Mouse (Mus musculus) neutrophil, adult 65 days (primary cell): ENCODE measurements around the gene Tfip11. TPM values are rescaled to one million over a fixed set of nuclear protein-coding genes. Genes with fewer than 3 reads are reported as not detected.

Source experiments
- total RNA-seq: library from RNA; stranded (reverse); gene quantifications from 2 replicates; pipeline ENCODE4 v1.2.4, GENCODE M21; 2023

The Tfip11 gene
- 93.1 and 115 TPM in 2 replicates for total RNA-seq

DNA sequence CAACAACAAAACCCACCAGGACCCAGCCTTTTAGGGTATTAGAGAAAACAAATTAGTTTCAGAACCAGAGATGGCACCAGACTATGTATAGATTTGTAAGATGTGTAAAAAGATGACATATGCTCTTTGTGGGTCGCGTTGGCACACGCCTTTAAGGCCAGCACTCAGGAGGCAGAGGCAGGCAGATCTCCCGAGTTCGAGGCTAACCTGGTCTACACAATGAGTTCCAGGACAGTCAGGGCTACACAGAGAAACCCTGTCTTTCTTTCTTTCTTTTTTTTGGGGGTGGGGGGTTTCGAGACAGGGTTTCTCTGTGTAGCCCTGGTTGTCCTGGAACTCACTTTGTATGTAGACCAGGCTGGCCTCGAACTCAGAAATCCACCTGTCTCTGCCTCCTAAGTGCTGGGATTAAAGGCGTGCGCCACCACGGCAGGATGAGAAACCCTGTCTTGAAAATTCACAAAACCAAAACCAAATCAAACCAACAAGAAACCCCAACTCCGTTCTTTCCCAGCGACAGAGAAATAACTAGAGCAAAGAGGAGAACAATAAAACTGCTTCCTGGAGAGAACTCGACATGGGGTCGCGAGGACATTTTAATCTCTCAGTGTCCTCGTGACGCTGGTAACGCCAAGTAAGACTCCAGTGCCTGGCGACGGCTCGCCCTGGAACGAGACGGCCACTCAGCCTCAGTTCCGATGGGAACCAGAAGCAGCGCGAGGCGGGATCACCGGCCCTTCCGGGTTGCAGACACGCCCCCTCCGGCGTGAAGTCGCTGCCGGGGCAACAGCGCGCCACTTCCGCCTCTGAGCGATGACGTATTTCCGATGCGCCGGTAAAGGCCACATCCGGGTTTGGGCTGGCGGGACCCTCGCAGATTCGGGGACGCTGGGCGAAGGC is at the start of gene Tfip11:
Gene Tfip11, plus strand, starts transcription at position 813 of the 900 bp plus-strand sequence.

DNA sequence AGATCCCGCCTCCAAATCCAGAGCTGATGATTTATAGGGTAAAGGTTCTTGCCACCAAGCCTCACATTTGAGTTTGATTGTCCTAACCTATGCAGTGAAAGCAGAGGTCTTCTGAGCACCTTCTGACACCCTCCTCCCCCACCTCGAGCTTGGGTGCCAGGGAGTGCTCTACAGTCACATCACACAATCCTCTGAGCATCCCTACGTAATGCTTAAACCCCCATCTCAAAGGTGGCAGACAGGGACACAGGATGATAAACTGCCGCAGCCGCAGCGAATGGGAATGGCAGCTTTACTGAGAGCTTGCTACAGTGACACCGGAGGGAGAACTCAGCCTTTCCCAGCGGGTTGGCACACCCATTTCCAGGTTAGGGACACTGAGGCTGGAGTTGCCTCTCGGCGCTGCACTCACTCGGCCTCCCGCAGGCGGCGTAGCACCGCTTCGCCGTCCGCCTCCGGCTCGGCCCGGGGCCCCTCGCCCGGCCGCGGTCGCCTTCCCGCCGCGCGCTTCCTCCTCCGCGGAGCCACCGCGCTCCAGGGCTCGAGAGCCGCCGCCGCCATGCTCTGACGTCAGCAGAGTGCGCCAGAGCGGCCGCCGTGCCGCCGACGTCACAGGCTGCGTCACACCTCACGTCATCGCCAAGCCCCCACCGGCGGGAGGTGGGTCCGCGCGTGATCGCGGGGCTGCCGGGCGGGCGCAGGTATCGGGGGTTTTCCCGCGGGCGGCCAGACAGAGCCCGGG is 16.5 kb downstream of the Tfip11 start, which contains the start of the genes Srrd and Hps4:
Gene Srrd, minus strand, starts transcription at position 578 of the 742 bp plus-strand sequence.
Gene Hps4, plus strand, starts transcription at position 621 of the 742 bp plus-strand sequence.

GRCm38 (mm10) chr5:112355910-112356309 is 29.8 kb downstream of the Tfip11 start, which contains the start of gene Gm6583:
Gm6583 (minus strand) TSS chr5:112356033.

Other genes starting within 250 kb of the Tfip11 start
- gene Cryba4, start 73.8 kb upstream of the Tfip11 start, total RNA-seq, result 1.6 and 4.0 TPM in 2 replicates
- gene Crybb1, start 70.5 kb upstream of the Tfip11 start, total RNA-seq, result 0.60 and 1.1 TPM in 2 replicates
- 71.2 and 85.3 TPM in 2 replicates for gene Tpst2, start 49.7 kb upstream of the Tfip11 start, total RNA-seq
- gene Srrd, start 16.7 kb downstream of the Tfip11 start, total RNA-seq, result 28.2 and 31.0 TPM in 2 replicates
- 17.6 and 21.3 TPM in 2 replicates for gene Hps4, start 16.7 kb downstream of the Tfip11 start, total RNA-seq
- gene Gm6583, start 29.7 kb downstream of the Tfip11 start, total RNA-seq, result not detected in 2 replicates
- gene Asphd2, start 68.5 kb downstream of the Tfip11 start, total RNA-seq, result not detected in 2 replicates
- not detected in 2 replicates for gene Gm6588, start 123.1 kb downstream of the Tfip11 start, total RNA-seq